Mouse (Mus musculus): ENCODE results near the gene Nme9.

Nme9 gene

DNA sequence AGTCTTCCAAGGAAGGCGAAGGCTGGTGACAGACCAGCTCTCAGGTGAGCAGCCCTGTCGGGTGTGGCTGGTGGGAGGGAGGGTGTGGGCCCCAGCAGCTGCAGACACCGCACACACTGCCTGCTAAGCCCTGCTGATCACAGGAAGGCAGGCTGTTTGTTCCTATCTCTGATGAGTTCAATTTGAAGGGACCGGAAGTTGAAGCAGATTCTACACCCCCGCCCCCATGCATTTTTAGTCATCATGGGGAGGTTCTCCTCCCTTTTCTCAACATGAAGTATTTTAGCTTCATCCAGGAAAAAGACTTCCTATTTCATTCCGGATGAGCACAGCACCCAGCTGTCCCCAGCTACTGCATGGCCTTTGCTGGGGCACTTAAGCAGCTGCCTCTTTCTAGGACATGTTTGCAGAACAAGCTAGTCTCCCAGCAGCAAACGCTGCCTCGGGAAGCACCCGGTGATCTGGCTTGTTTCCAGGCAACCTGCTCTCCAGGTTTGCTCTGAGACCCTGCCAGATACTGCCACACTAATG is 28.0 kb downstream of the Nme9 start:
- in situ Hi-C loops (cut with MboI, MseI) = loop anchor here (10.0 kb wide), 1 partner anchor 966 kb away; no protein-coding TSS in a partner anchor

DNA sequence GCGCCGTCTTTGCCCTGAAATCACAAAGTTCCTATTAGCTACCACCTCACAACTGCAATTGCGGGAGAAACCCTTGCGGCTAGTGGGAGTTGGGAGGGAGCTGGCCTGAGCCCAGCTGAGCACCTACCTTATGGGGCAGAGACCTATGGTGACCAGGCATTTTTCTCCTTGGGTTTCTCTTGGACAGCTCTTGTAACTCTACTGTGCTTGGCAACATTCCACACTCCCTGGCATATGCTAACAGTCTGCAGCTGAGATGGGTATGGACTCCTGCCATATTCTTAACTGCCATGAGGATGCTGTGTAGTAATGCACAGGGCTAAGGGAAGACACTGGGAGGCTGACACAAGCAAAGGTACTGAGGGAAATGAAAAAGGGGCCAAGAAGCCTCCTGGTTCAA is 29.5 kb downstream of the Nme9 start:
- in situ Hi-C loops (cut with MboI, MseI) = no loop called here

DNA sequence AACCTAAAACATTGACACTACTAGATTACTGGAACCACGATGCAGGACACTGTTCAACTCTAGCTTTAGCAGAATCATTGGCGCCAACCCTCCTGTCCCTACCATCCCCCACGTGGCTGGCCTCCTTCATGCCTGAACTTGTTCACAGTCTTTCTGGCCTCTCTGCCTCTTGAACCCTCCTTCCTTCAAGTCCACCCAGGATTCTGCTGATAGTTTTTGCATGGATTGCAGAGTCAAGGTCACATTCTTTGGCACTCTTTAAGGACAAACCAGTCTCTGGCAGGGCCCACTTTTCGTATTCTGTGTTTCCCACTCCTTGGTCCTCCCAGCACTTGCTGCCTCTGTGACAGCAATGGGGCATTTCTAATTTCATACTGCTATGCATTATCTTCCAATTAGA is 31.9 kb downstream of the Nme9 start:
- in situ Hi-C loops (cut with MboI, MseI) = no loop called here

DNA sequence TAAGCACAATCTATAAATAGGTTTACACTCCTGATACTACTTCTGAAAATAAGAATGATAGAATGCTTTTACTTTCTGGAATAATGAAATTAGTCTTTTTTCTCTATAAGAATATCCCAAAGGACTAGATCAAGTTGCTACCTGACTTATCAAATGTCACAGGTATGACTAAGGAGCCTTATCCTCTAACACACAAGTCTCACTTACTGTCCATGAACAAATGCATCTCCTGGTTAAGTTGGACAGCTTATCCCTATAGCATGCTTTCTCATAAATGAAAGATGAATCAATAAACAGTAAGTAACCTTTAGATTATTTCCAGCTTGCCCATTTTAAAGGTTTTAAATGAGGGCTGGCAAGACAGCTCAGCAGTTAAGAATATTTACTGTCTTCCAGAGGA is 33.4 kb downstream of the Nme9 start:
- in situ Hi-C loops (cut with MboI, MseI) = no loop called here

DNA sequence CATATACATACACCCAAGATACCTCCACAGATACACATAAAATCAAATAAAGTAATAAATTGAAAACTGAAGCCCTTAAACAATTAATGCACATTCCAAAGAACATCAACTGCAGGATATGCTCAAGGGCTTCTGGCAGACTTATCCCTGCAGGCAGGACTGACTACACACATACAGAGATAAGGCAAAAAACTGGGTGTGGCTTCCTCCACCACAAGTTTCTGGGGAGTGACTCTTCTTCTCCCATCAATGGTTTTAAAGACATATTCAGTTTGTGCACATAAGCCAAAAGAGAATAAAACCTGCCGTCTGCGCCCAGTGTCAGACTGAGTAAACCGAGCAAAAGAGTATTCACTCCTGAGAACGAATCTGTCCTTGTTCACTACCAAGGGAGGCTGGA is 33.9 kb downstream of the Nme9 start:
- in situ Hi-C loops (cut with MboI, MseI) = no loop called here

DNA sequence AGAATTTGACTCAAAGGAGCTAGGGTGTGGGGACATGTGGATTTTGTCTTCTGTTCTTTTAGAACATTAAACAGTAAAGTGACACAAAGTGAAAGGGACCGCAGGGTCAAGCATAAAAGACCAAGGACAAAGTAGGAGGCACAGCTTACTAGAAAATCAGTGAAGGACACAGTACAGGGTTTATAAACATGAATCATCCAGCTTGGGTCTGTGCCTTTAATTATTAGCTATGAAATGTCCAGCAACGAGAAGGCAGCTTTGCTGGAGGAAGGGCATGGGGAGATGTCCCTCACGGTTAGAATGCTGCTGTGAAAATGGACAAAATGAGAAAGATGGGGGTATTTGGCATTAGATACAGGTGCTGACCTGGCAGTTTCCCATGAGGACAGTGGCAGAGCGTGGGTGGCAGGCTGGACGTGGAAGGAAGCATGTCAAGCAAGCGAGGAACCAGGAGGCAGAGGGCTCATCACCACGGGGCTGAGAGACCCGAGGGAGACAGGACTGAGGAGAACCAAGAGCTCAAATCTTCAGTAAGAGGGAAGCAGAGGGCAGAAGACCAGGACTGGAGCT is 35.9 kb downstream of the Nme9 start:
- in situ Hi-C loops (cut with MboI, MseI) = no loop called here

DNA sequence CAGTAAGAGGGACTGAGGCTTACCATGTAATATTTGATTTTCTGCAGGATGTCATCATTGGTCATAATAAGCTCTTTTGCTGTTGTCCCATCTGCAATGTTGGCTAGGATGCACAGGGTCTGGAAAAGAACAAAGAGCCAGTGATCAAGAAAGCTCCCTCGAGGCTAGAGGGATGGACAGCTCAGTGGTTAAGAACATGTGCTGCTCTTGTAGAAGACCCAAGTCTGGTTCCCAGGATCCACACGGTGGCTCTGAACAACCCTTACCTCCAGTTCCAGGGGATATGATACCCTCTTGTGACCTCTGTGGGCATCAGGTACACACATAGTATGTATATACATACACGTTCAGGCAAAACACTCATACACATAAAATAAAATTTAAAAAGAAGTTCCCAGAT is 36.6 kb downstream of the Nme9 start:
- in situ Hi-C loops (cut with MboI, MseI) = no loop called here

DNA sequence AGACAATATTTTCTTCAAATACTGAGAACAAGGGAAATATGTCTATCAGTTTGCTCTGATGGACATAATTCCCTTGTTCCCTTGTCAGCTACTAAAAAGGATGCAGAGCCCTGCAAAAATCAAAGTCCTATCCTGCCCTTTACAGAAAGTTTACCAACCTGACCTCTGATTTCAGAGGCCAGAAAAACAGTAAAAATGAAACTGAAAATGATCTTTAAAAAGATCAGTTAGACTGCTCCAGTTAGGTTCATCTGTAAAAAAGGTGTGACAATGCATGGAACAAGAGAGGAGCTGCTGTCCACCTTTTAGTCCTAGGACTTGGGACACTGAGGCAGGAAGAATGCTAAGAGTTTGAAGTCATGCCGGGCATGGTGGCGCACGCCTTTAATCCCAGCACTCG is 39.8 kb downstream of the Nme9 start:
- in situ Hi-C loops (cut with MboI, MseI) = no loop called here

DNA sequence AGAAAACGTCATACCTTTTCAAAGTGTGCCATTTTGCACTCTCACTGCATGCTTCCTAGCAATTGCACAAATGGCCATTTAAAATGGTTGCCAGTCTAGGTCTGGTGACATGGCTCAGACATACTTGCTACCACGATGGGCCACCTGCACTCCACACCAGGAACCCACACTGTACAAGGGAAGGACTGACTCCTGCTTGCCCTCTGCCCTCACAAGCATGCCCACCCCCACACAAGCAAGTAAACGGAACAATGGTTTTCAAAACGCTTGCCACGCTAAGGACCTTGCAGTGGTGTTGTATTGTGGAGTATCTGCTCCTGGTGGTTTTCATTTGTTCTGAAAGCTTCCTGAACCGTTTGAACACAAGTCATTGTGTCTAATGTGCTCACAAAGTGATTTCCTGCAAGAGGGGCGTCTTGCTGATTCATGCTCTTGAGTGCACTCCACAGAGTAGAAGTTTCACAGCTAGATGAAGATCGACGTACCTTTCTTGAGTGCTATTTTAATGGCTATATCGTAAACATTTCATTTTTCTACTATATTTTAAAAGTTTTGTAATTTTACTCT is 41.4 kb downstream of the Nme9 start:
- in situ Hi-C loops (cut with MboI, MseI) = no loop called here

DNA sequence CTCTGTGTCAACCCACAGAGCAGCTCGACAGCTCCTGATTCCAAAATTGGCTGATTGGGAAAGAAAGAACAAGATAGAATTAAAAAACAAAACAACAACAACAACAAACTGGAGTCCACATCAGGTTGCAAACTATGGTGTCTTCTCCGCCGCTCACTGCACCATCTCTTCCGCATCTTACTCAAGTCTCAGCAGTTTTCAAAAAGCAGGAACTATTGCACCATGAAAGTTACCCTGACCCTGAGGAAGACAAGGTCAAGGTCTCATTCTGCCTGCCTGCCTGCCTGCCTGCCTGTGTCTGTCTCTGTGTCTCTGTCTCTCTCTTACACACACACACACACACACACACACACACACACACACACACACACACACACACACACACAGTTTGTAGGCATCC is 48.1 kb downstream of the Nme9 start:
- in situ Hi-C loops (cut with MboI, MseI) = no loop called here

DNA sequence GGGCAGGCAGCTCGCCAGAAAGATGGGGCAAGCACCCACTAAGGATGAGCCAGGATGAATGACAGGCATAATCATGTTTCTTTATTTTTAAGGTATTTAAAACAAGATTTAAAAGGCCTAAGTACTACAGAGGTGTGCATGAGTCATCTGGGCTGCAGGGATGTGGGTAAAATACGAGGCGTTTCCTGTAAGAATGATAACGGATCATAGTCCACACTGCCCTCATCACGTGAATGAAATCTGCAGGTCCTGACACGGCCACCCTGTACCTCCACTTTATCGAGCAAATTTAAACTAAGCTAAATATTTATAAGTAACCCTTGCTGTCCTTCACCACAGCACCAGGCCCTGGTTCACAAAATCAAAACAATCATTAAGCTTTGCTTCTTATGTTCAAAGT is 54.6 kb downstream of the Nme9 start:
- in situ Hi-C loops (cut with MboI, MseI) = no loop called here
